Mouse (Mus musculus): ENCODE results near the gene Tac4. TPM values are rescaled to one million over a fixed set of nuclear protein-coding genes. Genes with fewer than 3 reads are reported as not detected.

Gene Tac4
- polyA plus RNA-seq, 1 experiment from 2014 or later = 0.12 TPM

GRCm38 (mm10) chr11:95276056-95276455 lies 14.7 kb downstream of the Tac4 start:
- ATAC-seq (ENCODE audit: low FRiP score, low TSS enrichment) = no peak
- Histone ChIP-seq H3K27me3 (ENCODE audit: insufficient read depth, low read length) (no peaks in the 10 kb centered on the region), H3K36me3 (ENCODE audit: insufficient read depth, low read length) (peaks cover 88% of the 10 kb centered on the region), H3K27ac (ENCODE audit: low read length) (no peak overlapping the region), H3K4me2 (replicated peaks; ENCODE audit: low read depth, low read length) (no peak overlapping the region), H3K4me3 (ENCODE audit: low read length) (no peak overlapping the region), H3K9me3 (ENCODE audit: low read length) (no peaks in the 10 kb centered on the region), H3K9ac (replicated peaks; ENCODE audit: low read length) (no peak overlapping the region), H3K4me1 (ENCODE audit: insufficient read depth, low read length) (no peaks in the 10 kb centered on the region)
- WGBS = 91% methylated on average over 6 of the region's 6 CpGs

GRCm38 (mm10) chr11:95279061-95279659 lies 17.8 kb downstream of the Tac4 start:
- Histone ChIP-seq H3K4me3 (ENCODE audit: low read length) (no peak overlapping the region), H3K27me3 (ENCODE audit: insufficient read depth, low read length) (no peaks in the 10 kb centered on the region), H3K36me3 (ENCODE audit: insufficient read depth, low read length) (peaks cover 84% of the 10 kb centered on the region), H3K4me1 (ENCODE audit: insufficient read depth, low read length) (no peaks in the 10 kb centered on the region), H3K4me2 (replicated peaks; ENCODE audit: low read depth, low read length) (no peak overlapping the region), H3K9me3 (ENCODE audit: low read length) (no peaks in the 10 kb centered on the region), H3K9ac (replicated peaks; ENCODE audit: low read length) (no peak overlapping the region), H3K27ac (ENCODE audit: low read length) (no peak overlapping the region)
- WGBS = 91% methylated on average over 4 of the region's 4 CpGs
- no peak for ATAC-seq (ENCODE audit: low FRiP score, low TSS enrichment)

GRCm38 (mm10) chr11:95282331-95282730 lies 21.0 kb downstream of the Tac4 start:
- Histone ChIP-seq H3K4me3 (ENCODE audit: low read length) (no peak overlapping the region), H3K27ac (ENCODE audit: low read length) (no peak overlapping the region), H3K27me3 (ENCODE audit: insufficient read depth, low read length) (no peaks in the 10 kb centered on the region), H3K9me3 (ENCODE audit: low read length) (no peaks in the 10 kb centered on the region), H3K9ac (replicated peaks; ENCODE audit: low read length) (no peak overlapping the region), H3K4me2 (replicated peaks; ENCODE audit: low read depth, low read length) (no peak overlapping the region), H3K4me1 (ENCODE audit: insufficient read depth, low read length) (no peaks in the 10 kb centered on the region), H3K36me3 (ENCODE audit: insufficient read depth, low read length) (peaks cover 84% of the 10 kb centered on the region)
- 96% methylated on average over 5 of the region's 5 CpGs for WGBS
- no peak for ATAC-seq (ENCODE audit: low FRiP score, low TSS enrichment)

- Histone ChIP-seq H3K4me3 (ENCODE audit: low read length) (no peak overlapping the region), H3K36me3 (ENCODE audit: insufficient read depth, low read length) (peaks cover 59% of the 10 kb centered on the region), H3K9me3 (ENCODE audit: low read length) (no peaks in the 10 kb centered on the region), H3K4me1 (ENCODE audit: insufficient read depth, low read length) (no peaks in the 10 kb centered on the region), H3K4me2 (replicated peaks; ENCODE audit: low read depth, low read length) (no peak overlapping the region), H3K9ac (replicated peaks; ENCODE audit: low read length) (no peak overlapping the region), H3K27ac (ENCODE audit: low read length) (no peak overlapping the region), H3K27me3 (ENCODE audit: insufficient read depth, low read length) (no peaks in the 10 kb centered on the region)
- 77% methylated on average over 4 of the region's 4 CpGs for WGBS
- ATAC-seq (ENCODE audit: low FRiP score, low TSS enrichment) = no peak
These were observed 30.7 kb downstream of the Tac4 start for GRCm38 (mm10) chr11:95291998-95292397.

- H3K4me2 ChIP-seq (replicated peaks; ENCODE audit: low read depth, low read length) = no peak overlapping the region
- H3K4me3 ChIP-seq (ENCODE audit: low read length) = no peak overlapping the region
- 81% methylated on average over 8 of the region's 8 CpGs for WGBS
- H3K27ac ChIP-seq (ENCODE audit: low read length) = no peak overlapping the region
- H3K4me1 ChIP-seq (ENCODE audit: insufficient read depth, low read length) = no peaks in the 10 kb centered on the region
- no peak for ATAC-seq (ENCODE audit: low FRiP score, low TSS enrichment)
- H3K27me3 ChIP-seq (ENCODE audit: insufficient read depth, low read length) = no peaks in the 10 kb centered on the region
- no peaks in the 10 kb centered on the region for H3K9me3 ChIP-seq (ENCODE audit: low read length)
- peaks cover 57% of the 10 kb centered on the region for H3K36me3 ChIP-seq (ENCODE audit: insufficient read depth, low read length)
- H3K9ac ChIP-seq (replicated peaks; ENCODE audit: low read length) = no peak overlapping the region
These were observed 31.8 kb downstream of the Tac4 start for GRCm38 (mm10) chr11:95293017-95293624.

- H3K9me3 ChIP-seq (ENCODE audit: low read length) = no peaks in the 10 kb centered on the region
- H3K9ac ChIP-seq (replicated peaks; ENCODE audit: low read length) = no peak overlapping the region
- H3K4me3 ChIP-seq (ENCODE audit: low read length) = no peak overlapping the region
- no peak for ATAC-seq (ENCODE audit: low FRiP score, low TSS enrichment)
- no peaks in the 10 kb centered on the region for H3K27me3 ChIP-seq (ENCODE audit: insufficient read depth, low read length)
- no peaks in the 10 kb centered on the region for H3K4me1 ChIP-seq (ENCODE audit: insufficient read depth, low read length)
- no peak overlapping the region for H3K27ac ChIP-seq (ENCODE audit: low read length)
- 94% methylated on average over 13 of the region's 13 CpGs for WGBS
- no peak overlapping the region for H3K4me2 ChIP-seq (replicated peaks; ENCODE audit: low read depth, low read length)
- H3K36me3 ChIP-seq (ENCODE audit: insufficient read depth, low read length) = peaks cover 47% of the 10 kb centered on the region
These were observed 34.4 kb downstream of the Tac4 start for GRCm38 (mm10) chr11:95295736-95296135.

GRCm38 (mm10) chr11:95298146-95298545 lies 36.8 kb downstream of the Tac4 start:
- no peak for ATAC-seq (ENCODE audit: low FRiP score, low TSS enrichment)

GRCm38 (mm10) chr11:95299886-95300285 lies 38.6 kb downstream of the Tac4 start:
- Histone ChIP-seq H3K4me3 (ENCODE audit: low read length) (no peak overlapping the region), H3K4me2 (replicated peaks; ENCODE audit: low read depth, low read length) (no peak overlapping the region), H3K27ac (ENCODE audit: low read length) (no peak overlapping the region), H3K27me3 (ENCODE audit: insufficient read depth, low read length) (no peaks in the 10 kb centered on the region), H3K36me3 (ENCODE audit: insufficient read depth, low read length) (peaks cover 38% of the 10 kb centered on the region), H3K4me1 (ENCODE audit: insufficient read depth, low read length) (no peaks in the 10 kb centered on the region), H3K9me3 (ENCODE audit: low read length) (no peaks in the 10 kb centered on the region), H3K9ac (replicated peaks; ENCODE audit: low read length) (no peak overlapping the region)
- WGBS = 94% methylated on average over 12 of the region's 12 CpGs
- no peak for ATAC-seq (ENCODE audit: low FRiP score, low TSS enrichment)

More at GRCm38 (mm10) chr11:95298146-95298545, 36.8 kb downstream of the Tac4 start:
- Histone ChIP-seq H3K27ac (ENCODE audit: low read length) (no peak overlapping the region), H3K9ac (replicated peaks; ENCODE audit: low read length) (no peak overlapping the region), H3K4me3 (ENCODE audit: low read length) (no peak overlapping the region), H3K9me3 (ENCODE audit: low read length) (no peaks in the 10 kb centered on the region), H3K36me3 (ENCODE audit: insufficient read depth, low read length) (peaks cover 44% of the 10 kb centered on the region), H3K27me3 (ENCODE audit: insufficient read depth, low read length) (no peaks in the 10 kb centered on the region), H3K4me2 (replicated peaks; ENCODE audit: low read depth, low read length) (no peak overlapping the region), H3K4me1 (ENCODE audit: insufficient read depth, low read length) (no peaks in the 10 kb centered on the region)
- WGBS = 12% methylated on average over 2 of the region's 2 CpGs

- Histone ChIP-seq H3K9ac (replicated peaks; ENCODE audit: low read length) (no peak overlapping the region), H3K4me1 (ENCODE audit: insufficient read depth, low read length) (no peaks in the 10 kb centered on the region), H3K9me3 (ENCODE audit: low read length) (no peaks in the 10 kb centered on the region), H3K27me3 (ENCODE audit: insufficient read depth, low read length) (no peaks in the 10 kb centered on the region), H3K4me3 (ENCODE audit: low read length) (no peak overlapping the region), H3K27ac (ENCODE audit: low read length) (no peak overlapping the region), H3K36me3 (ENCODE audit: insufficient read depth, low read length) (peaks cover 45% of the 10 kb centered on the region), H3K4me2 (replicated peaks; ENCODE audit: low read depth, low read length) (no peak overlapping the region)
- WGBS = 84% methylated on average over 3 of the region's 3 CpGs
- no peak for ATAC-seq (ENCODE audit: low FRiP score, low TSS enrichment)
These were observed 40.4 kb downstream of the Tac4 start for GRCm38 (mm10) chr11:95301772-95302171.

- no peaks in the 10 kb centered on the region for H3K27me3 ChIP-seq (ENCODE audit: insufficient read depth, low read length)
- H3K36me3 ChIP-seq (ENCODE audit: insufficient read depth, low read length) = peaks cover 26% of the 10 kb centered on the region
- no peaks in the 10 kb centered on the region for H3K9me3 ChIP-seq (ENCODE audit: low read length)
- no peak overlapping the region for H3K4me2 ChIP-seq (replicated peaks; ENCODE audit: low read depth, low read length)
- no peak overlapping the region for H3K9ac ChIP-seq (replicated peaks; ENCODE audit: low read length)
- H3K4me3 ChIP-seq (ENCODE audit: low read length) = no peak overlapping the region
- ATAC-seq (ENCODE audit: low FRiP score, low TSS enrichment) = no peak
- 90% methylated on average over 7 of the region's 7 CpGs for WGBS
- H3K4me1 ChIP-seq (ENCODE audit: insufficient read depth, low read length) = peaks cover 9% of the 10 kb centered on the region; the same call in 1 of the 2 replicates
- no peak overlapping the region for H3K27ac ChIP-seq (ENCODE audit: low read length)
These were observed 44.3 kb downstream of the Tac4 start for GRCm38 (mm10) chr11:95305600-95305999.
